Mouse (Mus musculus): ENCODE results near the gene Prkaa2. TPM values are rescaled to one million over a fixed set of nuclear protein-coding genes. Genes with fewer than 3 reads are reported as not detected.

Gene Prkaa2
- polyA plus RNA-seq, 1 experiment from 2014 or later = 6.3 TPM

- ATAC-seq = no peak
Measured at GRCm38 (mm10) chr4:105151911-105152690, 42.4 kb upstream of the Prkaa2 start.

GRCm38 (mm10) chr4:105149492-105149891 is 39.8 kb upstream of the Prkaa2 start:
- Histone ChIP-seq H3K4me3 (ENCODE audit: low read length) (no peak overlapping the region), H3K4me2 (ENCODE audit: low read depth, low read length) (no peak overlapping the region), H3K27ac (ENCODE audit: low read length) (no peak overlapping the region), H3K4me1 (ENCODE audit: control insufficient read depth, insufficient read depth, low read length) (no peaks in the 10 kb centered on the region), H3K27me3 (replicated peaks; ENCODE audit: control insufficient read depth, insufficient read depth, low read length) (no peaks in the 10 kb centered on the region), H3K36me3 (ENCODE audit: control insufficient read depth, insufficient read depth, low read length) (no peaks in the 10 kb centered on the region), H3K9ac (ENCODE audit: low read depth, low read length) (no peak overlapping the region), H3K9me3 (ENCODE audit: control insufficient read depth, low read length) (no peaks in the 10 kb centered on the region)
- ATAC-seq = no peak
- 88% methylated on average over 7 of the region's 7 CpGs for WGBS

More at GRCm38 (mm10) chr4:105151911-105152690, 42.4 kb upstream of the Prkaa2 start:
- no peak overlapping the region for H3K4me3 ChIP-seq (ENCODE audit: low read length)
- H3K4me1 ChIP-seq (ENCODE audit: control insufficient read depth, insufficient read depth, low read length) = no peaks in the 10 kb centered on the region
- H3K27me3 ChIP-seq (replicated peaks; ENCODE audit: control insufficient read depth, insufficient read depth, low read length) = no peaks in the 10 kb centered on the region
- 46% methylated on average over 14 of the region's 14 CpGs for WGBS
- H3K36me3 ChIP-seq (ENCODE audit: control insufficient read depth, insufficient read depth, low read length) = no peaks in the 10 kb centered on the region
- no peaks in the 10 kb centered on the region for H3K9me3 ChIP-seq (ENCODE audit: control insufficient read depth, low read length)
- H3K27ac ChIP-seq (ENCODE audit: low read length) = no peak overlapping the region
- no peak overlapping the region for H3K4me2 ChIP-seq (ENCODE audit: low read depth, low read length)
- no peak overlapping the region for H3K9ac ChIP-seq (ENCODE audit: low read depth, low read length)

- no peak overlapping the region for H3K4me2 ChIP-seq (ENCODE audit: low read depth, low read length)
- 79% methylated on average over 4 of the region's 4 CpGs for WGBS
- H3K4me1 ChIP-seq (ENCODE audit: control insufficient read depth, insufficient read depth, low read length) = peaks cover 5% of the 10 kb centered on the region; the same call in 1 of the 2 replicates
- no peaks in the 10 kb centered on the region for H3K36me3 ChIP-seq (ENCODE audit: control insufficient read depth, insufficient read depth, low read length)
- no peak overlapping the region for H3K9ac ChIP-seq (ENCODE audit: low read depth, low read length)
- H3K9me3 ChIP-seq (ENCODE audit: control insufficient read depth, low read length) = no peaks in the 10 kb centered on the region
- ATAC-seq = no peak
- H3K27me3 ChIP-seq (replicated peaks; ENCODE audit: control insufficient read depth, insufficient read depth, low read length) = no peaks in the 10 kb centered on the region
- no peak overlapping the region for H3K4me3 ChIP-seq (ENCODE audit: low read length)
- H3K27ac ChIP-seq (ENCODE audit: low read length) = no peak overlapping the region
Measured at GRCm38 (mm10) chr4:105133350-105134050, 23.8 kb upstream of the Prkaa2 start.

GRCm38 (mm10) chr4:105131756-105132314 is 22.1 kb upstream of the Prkaa2 start:
- no peaks in the 10 kb centered on the region for H3K9me3 ChIP-seq (ENCODE audit: control insufficient read depth, low read length)
- H3K27ac ChIP-seq (ENCODE audit: low read length) = no peak overlapping the region
- no peak for ATAC-seq
- peaks cover 5% of the 10 kb centered on the region; the same call in 1 of the 2 replicates for H3K4me1 ChIP-seq (ENCODE audit: control insufficient read depth, insufficient read depth, low read length)
- 84% methylated on average over 9 of the region's 9 CpGs for WGBS
- H3K4me3 ChIP-seq (ENCODE audit: low read length) = no peak overlapping the region
- no peak overlapping the region for H3K9ac ChIP-seq (ENCODE audit: low read depth, low read length)
- no peaks in the 10 kb centered on the region; the same call in 1 of the 2 replicates for H3K27me3 ChIP-seq (replicated peaks; ENCODE audit: control insufficient read depth, insufficient read depth, low read length)
- no peak overlapping the region for H3K4me2 ChIP-seq (ENCODE audit: low read depth, low read length)
- H3K36me3 ChIP-seq (ENCODE audit: control insufficient read depth, insufficient read depth, low read length) = no peaks in the 10 kb centered on the region

GRCm38 (mm10) chr4:105129212-105129611 is 19.5 kb upstream of the Prkaa2 start:
- WGBS = 40% methylated on average over 7 of the region's 7 CpGs
- H3K4me1 ChIP-seq (ENCODE audit: control insufficient read depth, insufficient read depth, low read length) = peaks cover 5% of the 10 kb centered on the region; the same call in 1 of the 2 replicates
- H3K4me2 ChIP-seq (ENCODE audit: low read depth, low read length) = no peak overlapping the region
- no peaks in the 10 kb centered on the region; the same call in 1 of the 2 replicates for H3K27me3 ChIP-seq (replicated peaks; ENCODE audit: control insufficient read depth, insufficient read depth, low read length)
- ATAC-seq = no peak
- H3K27ac ChIP-seq (ENCODE audit: low read length) = no peak overlapping the region
- no peaks in the 10 kb centered on the region for H3K36me3 ChIP-seq (ENCODE audit: control insufficient read depth, insufficient read depth, low read length)
- no peak overlapping the region for H3K9ac ChIP-seq (ENCODE audit: low read depth, low read length)
- no peak overlapping the region for H3K4me3 ChIP-seq (ENCODE audit: low read length)
- no peaks in the 10 kb centered on the region for H3K9me3 ChIP-seq (ENCODE audit: control insufficient read depth, low read length)

GRCm38 (mm10) chr4:105122429-105122828 is 12.7 kb upstream of the Prkaa2 start:
- Histone ChIP-seq H3K9ac (ENCODE audit: low read depth, low read length) (no peak overlapping the region), H3K4me2 (ENCODE audit: low read depth, low read length) (no peak overlapping the region), H3K27me3 (replicated peaks; ENCODE audit: control insufficient read depth, insufficient read depth, low read length) (no peaks in the 10 kb centered on the region), H3K36me3 (ENCODE audit: control insufficient read depth, insufficient read depth, low read length) (no peaks in the 10 kb centered on the region), H3K4me1 (ENCODE audit: control insufficient read depth, insufficient read depth, low read length) (peaks cover 3% of the 10 kb centered on the region; the same call in 1 of the 2 replicates), H3K27ac (ENCODE audit: low read length) (no peak overlapping the region), H3K9me3 (ENCODE audit: control insufficient read depth, low read length) (no peaks in the 10 kb centered on the region), H3K4me3 (ENCODE audit: low read length) (no peak overlapping the region)
- ATAC-seq = peak; percentile 58; the same call in 1 of the 2 replicates
- 38% methylated on average over 8 of the region's 8 CpGs for WGBS

GRCm38 (mm10) chr4:105121081-105121480 is 11.4 kb upstream of the Prkaa2 start:
- 78% methylated on average over 6 of the region's 6 CpGs for WGBS
- peaks cover 3% of the 10 kb centered on the region; the same call in 1 of the 2 replicates for H3K4me1 ChIP-seq (ENCODE audit: control insufficient read depth, insufficient read depth, low read length)
- H3K27me3 ChIP-seq (replicated peaks; ENCODE audit: control insufficient read depth, insufficient read depth, low read length) = no peaks in the 10 kb centered on the region

GRCm38 (mm10) chr4:105113468-105113867 is 3.8 kb upstream of the Prkaa2 start:
- H3K4me2 ChIP-seq (ENCODE audit: low read depth, low read length) = no peak overlapping the region
- H3K9ac ChIP-seq (ENCODE audit: low read depth, low read length) = no peak overlapping the region
- WGBS = 78% methylated on average over 3 of the region's 3 CpGs
- ATAC-seq = no peak
- no peak overlapping the region for H3K27ac ChIP-seq (ENCODE audit: low read length)
- H3K36me3 ChIP-seq (ENCODE audit: control insufficient read depth, insufficient read depth, low read length) = no peaks in the 10 kb centered on the region
- H3K9me3 ChIP-seq (ENCODE audit: control insufficient read depth, low read length) = no peaks in the 10 kb centered on the region
- H3K4me1 ChIP-seq (ENCODE audit: control insufficient read depth, insufficient read depth, low read length) = peaks cover 11% of the 10 kb centered on the region
- H3K4me3 ChIP-seq (ENCODE audit: low read length) = no peak overlapping the region
- H3K27me3 ChIP-seq (replicated peaks; ENCODE audit: control insufficient read depth, insufficient read depth, low read length) = no peaks in the 10 kb centered on the region

More at GRCm38 (mm10) chr4:105121081-105121480, 11.4 kb upstream of the Prkaa2 start:
- Histone ChIP-seq H3K4me2 (ENCODE audit: low read depth, low read length) (no peak overlapping the region), H3K36me3 (ENCODE audit: control insufficient read depth, insufficient read depth, low read length) (no peaks in the 10 kb centered on the region), H3K4me3 (ENCODE audit: low read length) (no peak overlapping the region), H3K9ac (ENCODE audit: low read depth, low read length) (no peak overlapping the region), H3K9me3 (ENCODE audit: control insufficient read depth, low read length) (no peaks in the 10 kb centered on the region), H3K27ac (ENCODE audit: low read length) (no peak overlapping the region)
- no peak for ATAC-seq

- peak overlapping the region; percentile 49 for H3K27ac ChIP-seq (ENCODE audit: low read length)
- no peaks in the 10 kb centered on the region for H3K27me3 ChIP-seq (replicated peaks; ENCODE audit: control insufficient read depth, insufficient read depth, low read length)
- 49% methylated on average over 5 of the region's 5 CpGs for WGBS
- peaks cover 9% of the 10 kb centered on the region for H3K4me1 ChIP-seq (ENCODE audit: control insufficient read depth, insufficient read depth, low read length)
- no peak overlapping the region for H3K4me2 ChIP-seq (ENCODE audit: low read depth, low read length)
- H3K9ac ChIP-seq (ENCODE audit: low read depth, low read length) = no peak overlapping the region
- no peaks in the 10 kb centered on the region for H3K9me3 ChIP-seq (ENCODE audit: control insufficient read depth, low read length)
- ATAC-seq = peak; percentile 34
- no peak overlapping the region for H3K4me3 ChIP-seq (ENCODE audit: low read length)
- H3K36me3 ChIP-seq (ENCODE audit: control insufficient read depth, insufficient read depth, low read length) = no peaks in the 10 kb centered on the region
Measured at GRCm38 (mm10) chr4:105113042-105113441, 3.4 kb upstream of the Prkaa2 start.

Measured in intestine, embryonic 16.5 days (tissue).